Mouse (Mus musculus): Measurements from ENCODE around the gene Stk10. TPM values are rescaled to one million over a fixed set of nuclear protein-coding genes. Genes with fewer than 3 reads are reported as not detected.

Stk10 gene
- total and polyA plus RNA-seq, 3 experiments, result 8.4 to 10.1 (median 9.2) TPM

- Histone ChIP-seq H3K79me2 (replicated peaks; ENCODE audit: control insufficient read depth, insufficient read depth, low read length) (no peaks in the 10 kb centered on the region), H3K27ac (no peak overlapping the region), H3K36me3 (ENCODE audit: control insufficient read depth, insufficient read depth, low read length) (no peaks in the 10 kb centered on the region), H3K4me3 (no peak overlapping the region), H3K4me1 (ENCODE audit: control insufficient read depth, insufficient read depth, low read length) (peaks cover 2% of the 10 kb centered on the region), H3K27me3 (ENCODE audit: control insufficient read depth, insufficient read depth, low read length) (no peaks in the 10 kb centered on the region), H3K9ac (ENCODE audit: low read depth, low read length) (no peak overlapping the region)
- WGBS, result 88% methylated on average over 4 of the region's 4 CpGs
- DNase-seq, result peak in 1 of 2 experiments; percentile 3
- intact Hi-C loops (cut with DNase I), result no loop called here
- TF ChIP-seq EP300 (IDR thresholded peaks at IDR 0.05; ENCODE audit: insufficient read depth, low read depth, low read length) (no peak), POLR2A (IDR thresholded peaks at IDR 0.05; ENCODE audit: insufficient read depth, low read depth, low read length) (no peak), CTCF (IDR thresholded peaks at IDR 0.05) (no peak)
Measured at GRCm38 (mm10) chr11:32527006-32527405, 6.1 kb upstream of the Stk10 start.

DNA sequence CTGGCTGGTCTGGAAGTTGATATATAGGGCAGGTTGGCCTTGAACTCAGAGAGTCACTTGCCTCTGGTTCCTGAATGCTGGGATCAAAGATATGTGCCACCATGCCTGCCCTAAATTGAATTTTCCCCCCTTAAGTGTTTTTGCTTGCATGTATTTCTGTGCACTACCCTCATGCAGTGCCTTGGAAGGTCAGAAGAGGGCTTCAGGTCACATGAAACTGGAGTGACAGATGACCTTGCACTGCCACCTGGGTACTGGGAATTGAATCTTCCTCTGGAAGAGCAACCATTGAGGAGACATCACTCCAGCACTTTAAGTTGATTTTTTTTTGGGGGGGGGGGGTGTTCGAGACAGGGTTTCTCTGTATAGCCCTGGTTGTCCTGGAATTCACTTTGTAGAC lies 3.0 kb upstream of the Stk10 start:
- Histone ChIP-seq H3K27me3 (ENCODE audit: control insufficient read depth, insufficient read depth, low read length) (no peaks in the 10 kb centered on the region), H3K4me1 (ENCODE audit: control insufficient read depth, insufficient read depth, low read length) (peaks cover 3% of the 10 kb centered on the region; the same call in 1 of the 2 replicates), H3K36me3 (ENCODE audit: control insufficient read depth, insufficient read depth, low read length) (no peaks in the 10 kb centered on the region), H3K4me3 (no peak overlapping the region), H3K79me2 (replicated peaks; ENCODE audit: control insufficient read depth, insufficient read depth, low read length) (no peaks in the 10 kb centered on the region), H3K9ac (ENCODE audit: low read depth, low read length) (no peak overlapping the region), H3K27ac (no peak overlapping the region)
- WGBS, result 82% methylated on average over 1 of the region's 1 CpGs
- intact Hi-C loops (cut with DNase I), result loop anchor here (1.0 to 5.0 kb wide), 2 partner anchors 58 to 177 kb away; no protein-coding TSS in a partner anchor
- DNase-seq, result peak in 1 of 2 experiments; percentile 21
- TF ChIP-seq CTCF (IDR thresholded peaks at IDR 0.05), result peak; percentile 67
- no peak for TF ChIP-seq POLR2A (IDR thresholded peaks at IDR 0.05; ENCODE audit: insufficient read depth, low read depth, low read length)
- no peak for TF ChIP-seq EP300 (IDR thresholded peaks at IDR 0.05; ENCODE audit: insufficient read depth, low read depth, low read length)

- Histone ChIP-seq H3K27me3 (ENCODE audit: control insufficient read depth, insufficient read depth, low read length) (no peaks in the 10 kb centered on the region), H3K79me2 (replicated peaks; ENCODE audit: control insufficient read depth, insufficient read depth, low read length) (no peaks in the 10 kb centered on the region), H3K4me1 (ENCODE audit: control insufficient read depth, insufficient read depth, low read length) (peaks cover 4% of the 10 kb centered on the region), H3K27ac (peak within 1 kb of the TSS; percentile 89), H3K9ac (ENCODE audit: low read depth, low read length) (peak within 1 kb of the TSS; percentile 81), H3K4me3 (peak within 1 kb of the TSS; percentile 74), H3K36me3 (ENCODE audit: control insufficient read depth, insufficient read depth, low read length) (no peaks in the 10 kb centered on the region)
- TF ChIP-seq POLR2A (IDR thresholded peaks at IDR 0.05; ENCODE audit: insufficient read depth, low read depth, low read length) (no peak), EP300 (IDR thresholded peaks at IDR 0.05; ENCODE audit: insufficient read depth, low read depth, low read length) (no peak), CTCF (IDR thresholded peaks at IDR 0.05) (no peak)
- 3% methylated on average over 33 of the region's 33 CpGs for WGBS
- intact Hi-C loops (cut with DNase I), result loop anchor here (2.0 to 5.0 kb wide), 2 partner anchors 77 to 175 kb away; partner anchors contain the start of gene Ubtd2
- peak in 1 of 2 experiments; percentile 34 for DNase-seq
Measured at GRCm38 (mm10) chr11:32531871-32532764, 987 bp upstream of the Stk10 start, which contains the start of gene Efcab9. Gene Efcab9 (minus strand): TSS chr11:32532081.

DNA sequence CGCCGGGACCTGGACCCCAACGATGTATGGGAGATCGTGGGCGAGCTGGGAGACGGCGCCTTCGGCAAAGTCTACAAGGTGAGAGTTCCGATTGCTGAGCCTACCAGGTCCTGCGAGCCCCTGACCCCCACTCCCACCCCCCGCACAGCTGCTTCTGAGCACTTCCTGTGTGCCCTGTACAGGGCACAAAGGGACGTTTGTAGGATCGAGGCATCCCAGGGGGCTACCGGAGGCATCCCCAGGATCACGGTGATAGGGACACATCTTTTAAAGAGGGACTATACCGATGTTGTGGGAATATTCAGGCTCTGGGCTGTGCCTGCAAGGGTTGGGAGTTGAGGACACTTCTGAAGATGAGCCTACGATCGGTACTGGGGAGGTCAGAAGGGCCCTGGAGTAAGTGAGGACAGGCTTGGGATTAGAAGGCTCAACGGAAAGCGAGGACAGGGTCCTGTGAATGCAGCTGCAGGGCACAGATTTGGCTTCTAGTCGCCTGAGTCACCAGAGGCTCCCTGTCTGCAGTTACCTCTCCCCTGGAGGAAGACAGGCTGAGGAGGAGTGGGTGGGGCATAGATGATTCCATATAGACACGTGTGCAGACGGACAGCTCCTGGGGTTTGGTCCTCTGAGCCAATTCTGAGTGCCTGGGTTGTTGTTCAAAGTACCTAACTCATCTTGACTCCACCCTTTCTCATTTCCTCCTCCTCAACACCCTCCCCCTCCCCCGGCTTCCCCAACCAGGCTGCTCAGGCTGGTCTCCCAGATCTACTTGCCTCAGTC lies 567 bp downstream of the Stk10 start:
- TF ChIP-seq POLR2A (IDR thresholded peaks at IDR 0.05; ENCODE audit: insufficient read depth, low read depth, low read length) (no peak; the same call in 1 of the 2 replicates), CTCF (IDR thresholded peaks at IDR 0.05) (no peak), EP300 (IDR thresholded peaks at IDR 0.05; ENCODE audit: insufficient read depth, low read depth, low read length) (0 out of 2 replicates have a peak, but pooled peaks have one; percentile 18)
- peak overlapping the region; percentile 76 for H3K9ac ChIP-seq (ENCODE audit: low read depth, low read length)
- DNase-seq, result peak; percentile 53 to 68
- H3K36me3 ChIP-seq (ENCODE audit: control insufficient read depth, insufficient read depth, low read length), result no peaks in the 10 kb centered on the region
- 4% methylated on average over 24 of the region's 24 CpGs for WGBS
- peak overlapping the region; percentile 74 for H3K4me3 ChIP-seq
- H3K4me1 ChIP-seq (ENCODE audit: control insufficient read depth, insufficient read depth, low read length), result peaks cover 13% of the 10 kb centered on the region
- intact Hi-C loops (cut with DNase I), result loop anchor here (2.0 to 5.0 kb wide), 2 partner anchors 79 to 174 kb away; partner anchors contain the start of gene Ubtd2
- no peaks in the 10 kb centered on the region for H3K27me3 ChIP-seq (ENCODE audit: control insufficient read depth, insufficient read depth, low read length)
- H3K79me2 ChIP-seq (replicated peaks; ENCODE audit: control insufficient read depth, insufficient read depth, low read length), result no peaks in the 10 kb centered on the region
- H3K27ac ChIP-seq, result peak overlapping the region; percentile 89

- no peak for TF ChIP-seq POLR2A (IDR thresholded peaks at IDR 0.05; ENCODE audit: insufficient read depth, low read depth, low read length)
- TF ChIP-seq EP300 (IDR thresholded peaks at IDR 0.05; ENCODE audit: insufficient read depth, low read depth, low read length), result no peak
- no peak for TF ChIP-seq CTCF (IDR thresholded peaks at IDR 0.05)
- H3K79me2 ChIP-seq (replicated peaks; ENCODE audit: control insufficient read depth, insufficient read depth, low read length), result no peaks in the 10 kb centered on the region
- peak overlapping the region; percentile 74 for H3K4me3 ChIP-seq
- no peak overlapping the region for H3K9ac ChIP-seq (ENCODE audit: low read depth, low read length)
- peak in 1 of 2 experiments; percentile 39 for DNase-seq
- peak overlapping the region; percentile 89 for H3K27ac ChIP-seq
- intact Hi-C loops (cut with DNase I), result loop anchor here (5.0 kb wide), 1 partner anchor 173 kb away; no protein-coding TSS in a partner anchor
- 40% methylated on average over 7 of the region's 7 CpGs for WGBS
- H3K27me3 ChIP-seq (ENCODE audit: control insufficient read depth, insufficient read depth, low read length), result no peaks in the 10 kb centered on the region
- H3K36me3 ChIP-seq (ENCODE audit: control insufficient read depth, insufficient read depth, low read length), result no peaks in the 10 kb centered on the region
- H3K4me1 ChIP-seq (ENCODE audit: control insufficient read depth, insufficient read depth, low read length), result peaks cover 17% of the 10 kb centered on the region
Measured at GRCm38 (mm10) chr11:32534453-32535075, 1.5 kb downstream of the Stk10 start.

All from heart, adult 2 months (tissue).